Mouse (Mus musculus) heart, postnatal 0 days (tissue): ENCODE results near the gene Cd70.

Experiments used
- CTCF ChIP-seq: IDR thresholded peaks from 2 replicates; pipeline ENCODE4 v1.5.1; 2016; ENCODE audit warnings: antibody characterized with exemption, control low read depth, low read depth
- EP300 ChIP-seq: IDR thresholded peaks from 2 replicates; pipeline ENCODE4 v1.6.1; 2016; ENCODE audit warnings: antibody characterized with exemption, low read depth

DNA sequence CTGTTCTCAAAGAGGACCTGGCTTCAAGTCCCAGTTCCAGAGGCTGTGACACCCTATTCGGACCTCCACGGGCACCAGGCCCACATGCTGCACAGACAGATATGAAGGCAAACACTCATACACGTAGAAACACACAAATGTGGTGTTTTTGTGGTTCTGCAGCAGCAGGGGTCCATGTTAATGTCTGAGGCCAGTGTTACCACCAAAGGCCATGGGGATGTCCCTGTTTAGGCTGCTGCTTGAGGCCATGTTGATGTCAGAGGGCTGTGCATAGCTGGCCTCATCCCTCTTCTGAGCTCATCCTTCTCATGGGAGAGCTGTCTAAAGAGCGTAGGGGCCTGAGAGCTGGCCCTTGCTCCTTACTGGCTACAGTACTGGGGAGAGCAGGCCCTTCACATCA lies 10.9 kb downstream of the Cd70 start:
- TF ChIP-seq CTCF = no peak
- no peak for TF ChIP-seq EP300
